Mouse (Mus musculus): ENCODE results near the gene Cox7a2. TPM values are rescaled to one million over a fixed set of nuclear protein-coding genes. Genes with fewer than 3 reads are reported as not detected.
A peak's percentile ranks its signal among the peaks of the same experiment; 100 is the strongest.

Cox7a2 gene
- total RNA-seq (2021), result 100 to 1,000 TPM; 606 to 637 TPM
- long read RNA-seq, experiment 1, transcript Cox7a2-201 (4 exons, 659 nt), result major isoform, 1,181 of 1,470 reads
- long read RNA-seq, experiment 1, transcript Cox7a2-203 (4 exons, 477 nt), result minor isoform, 5 of 1,470 reads
- long read RNA-seq, experiment 1, partial matches to known transcripts, result 5 of 1,470 reads
- long read RNA-seq, experiment 1, other reads (novel, unspliced or antisense), result 278 of 1,470 reads
- long read RNA-seq, experiment 2, transcript Cox7a2-201 (4 exons, 659 nt), result major isoform, 1,131 of 1,218 reads
- long read RNA-seq, experiment 2, partial matches to known transcripts, result 7 of 1,218 reads
- long read RNA-seq, experiment 2, other reads (novel, unspliced or antisense), result 76 of 1,218 reads

- peak; percentile 97 for DNase-seq
These were observed at the start of gene Cox7a2 for GRCm38 (mm10) chr9:79759385-79760005. Gene Cox7a2, minus strand, starts transcription at chr9:79759878.

- no peak for DNase-seq
These were observed 49.7 kb upstream of the Cox7a2 start for GRCm38 (mm10) chr9:79809411-79809810.

- DNase-seq, result no peak
These were observed 47.5 kb upstream of the Cox7a2 start for GRCm38 (mm10) chr9:79807178-79807577.

- DNase-seq, result peak; percentile 38
These were observed 46.8 kb upstream of the Cox7a2 start for GRCm38 (mm10) chr9:79806317-79807075.

- DNase-seq, result no peak
These were observed 45.7 kb upstream of the Cox7a2 start for GRCm38 (mm10) chr9:79805426-79805825.

GRCm38 (mm10) chr9:79796461-79797135, 36.9 kb upstream of the Cox7a2 start:
- no peak for DNase-seq

- DNase-seq, result no peak
These were observed 35.4 kb upstream of the Cox7a2 start for GRCm38 (mm10) chr9:79795076-79795475.

- peak; percentile 96 for DNase-seq
These were observed 33.5 kb upstream of the Cox7a2 start, which contains the start of gene Tmem30a for GRCm38 (mm10) chr9:79792841-79793835. Gene Tmem30a, minus strand, starts transcription at chr9:79793507.

- DNase-seq, result no peak
These were observed 26.1 kb upstream of the Cox7a2 start for GRCm38 (mm10) chr9:79785794-79786085.

- no peak for DNase-seq
These were observed 25.5 kb upstream of the Cox7a2 start for GRCm38 (mm10) chr9:79784934-79785793.

GRCm38 (mm10) chr9:79784439-79784838, 24.8 kb upstream of the Cox7a2 start:
- DNase-seq, result no peak

GRCm38 (mm10) chr9:79779354-79779753, 19.7 kb upstream of the Cox7a2 start:
- no peak for DNase-seq

- no peak for DNase-seq
These were observed 7.4 kb upstream of the Cox7a2 start for GRCm38 (mm10) chr9:79766991-79767545.

GRCm38 (mm10) chr9:79765329-79765728, 5.7 kb upstream of the Cox7a2 start:
- no peak for DNase-seq

GRCm38 (mm10) chr9:79762519-79762918, 2.8 kb upstream of the Cox7a2 start:
- no peak for DNase-seq

- peak; percentile 10 for DNase-seq
These were observed 398 bp upstream of the Cox7a2 start for GRCm38 (mm10) chr9:79760076-79760475.

- DNase-seq, result no peak
These were observed 4.4 kb downstream of the Cox7a2 start for GRCm38 (mm10) chr9:79755311-79755710.

GRCm38 (mm10) chr9:79751846-79752245, 7.8 kb downstream of the Cox7a2 start:
- no peak for DNase-seq

GRCm38 (mm10) chr9:79750709-79751108, 9.0 kb downstream of the Cox7a2 start:
- DNase-seq, result no peak

GRCm38 (mm10) chr9:79745036-79745435, 14.6 kb downstream of the Cox7a2 start:
- DNase-seq, result no peak

All from adrenal gland, postnatal 10 days (tissue).